Comparison of ENCODE assay signal across 1 mouse cellular context in the genomic region with DNA sequence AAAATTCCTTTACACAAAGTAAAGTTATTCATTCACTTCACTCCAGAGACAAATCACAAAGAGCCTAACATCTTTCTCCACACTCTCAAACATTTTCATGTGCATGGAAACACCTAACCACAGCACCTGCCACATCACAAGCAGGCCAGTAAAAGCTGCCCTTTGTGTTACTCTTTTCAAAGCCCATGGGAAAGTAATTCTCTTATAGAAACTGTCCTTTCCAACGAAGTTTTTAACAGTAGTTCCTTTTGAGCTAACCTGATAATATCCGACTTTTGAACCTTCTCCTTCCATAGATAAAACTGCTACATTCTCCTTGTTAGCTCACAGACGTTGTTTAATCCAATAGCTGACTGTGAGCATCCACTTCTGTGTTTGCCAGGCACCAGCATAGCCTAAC.
TF ChIP-seq lines count a peak whose summit lies in the region.

No protein-coding gene starts in this region.

TF ChIP-seq in MEL, 35 proteins besides CTCF, POLR2A, EP300 and RAD21 (continued from another document):
- TF ChIP-seq MYC (IDR thresholded peaks at IDR 0.05; ENCODE audit: low read depth, low read length), result 0 out of 2 replicates have a peak, but pooled peaks have one; percentile 52
- no peak for TF ChIP-seq JUND (IDR thresholded peaks at IDR 0.05; ENCODE audit: low read depth, low read length)
- TF ChIP-seq GATA1 (IDR thresholded peaks at IDR 0.05; ENCODE audit: low read depth, low read length), result peak; percentile 84
